Mouse (Mus musculus) kidney, postnatal 0 days (tissue): ENCODE results near the gene Gpr55. TPM values are rescaled to one million over a fixed set of nuclear protein-coding genes. Genes with fewer than 3 reads are reported as not detected.

Source experiments
- ATAC-seq: fragments of 200-750 bp; cut with Nextera tagmentation; replicated peaks from 2 replicates; pipeline ENCODE4 v1.8.0; 2017; ENCODE audit warnings: low read depth, moderate number of reproducible peaks, moderate TSS enrichment, moderate library complexity; ENCODE audit not compliant: low FRiP score
- DNase-seq: peaks from one replicate; pipeline ENCODE4 v3.0.0-alpha.2; 2016; ENCODE audit warnings: low spot score
- H3K27ac ChIP-seq: fragments of 300-500 bp; sonication (generic); 2 replicates; pipeline ENCODE4 v1.5.1; 2014; ENCODE audit warnings: mild to moderate bottlenecking
- H3K27me3 ChIP-seq: fragments of 300-500 bp; sonication (generic); 2 replicates; pipeline ENCODE4 v1.6.1; 2014; ENCODE audit warnings: low read length, mixed read lengths; ENCODE audit not compliant: insufficient read depth
- H3K36me3 ChIP-seq: fragments of 300-500 bp; sonication (generic); 2 replicates; pipeline ENCODE4 v1.6.1; 2014; ENCODE audit warnings: low read length, mixed read lengths; ENCODE audit not compliant: insufficient read depth
- H3K4me1 ChIP-seq: fragments of 300-500 bp; sonication (generic); replicated peaks from 2 replicates; pipeline ENCODE4 v1.6.1; 2014; ENCODE audit warnings: antibody characterized with exemption, low read length, mixed read lengths; ENCODE audit not compliant: insufficient read depth
- H3K4me2 ChIP-seq: fragments of 300-500 bp; sonication (generic); 2 replicates; pipeline ENCODE4 v1.6.1; 2014; ENCODE audit warnings: mild to moderate bottlenecking, low read length, moderate library complexity, mixed read lengths
- H3K4me3 ChIP-seq: fragments of 300-500 bp; sonication (generic); replicated peaks from 2 replicates; pipeline ENCODE4 v1.5.1; 2014; ENCODE audit warnings: low read depth, low read length
- H3K9ac ChIP-seq: fragments of 300-500 bp; sonication (generic); 2 replicates; pipeline ENCODE4 v1.6.1; 2014; ENCODE audit warnings: low read depth, low read length
- H3K9me3 ChIP-seq: fragments of 300-500 bp; sonication (generic); replicated peaks from 2 replicates; pipeline ENCODE4 v1.6.1; 2016; ENCODE audit warnings: low read length, inconsistent platforms, mixed read lengths
- CTCF ChIP-seq: IDR thresholded peaks from 2 replicates; pipeline ENCODE4 v1.5.1; 2016; ENCODE audit warnings: antibody characterized with exemption, low read depth, mild to moderate bottlenecking, moderate library complexity
- WGBS: fragments of 180-500 bp; shearing (Covaris S2); extraction: QIAGEN DNeasy Blood & Tissue Kit; methylation state at CpG from one replicate; pipeline ENCODE4 v1.1.7; 2014; 5-methylcytosine and 5-hydroxymethylcytosine counted together
- polyA plus RNA-seq: library from polyadenylated mRNA; unstranded; fragments of >200 nt; fragmentation: Nextera tagmentation; extraction: Ambion mirVana; gene quantifications from 2 replicates; pipeline ENCODE4 v1.2.1, GENCODE M21; 2015

The Gpr55 gene
- polyA plus RNA-seq, 1 experiment from 2014 or later, result 0.03 TPM

GRCm38 (mm10) chr1:85900521-85901333, 60.1 kb downstream of the Gpr55 start:
- ATAC-seq (no peak), DNase-seq (no peak)
- H3K4me1 ChIP-seq, result peaks cover 54% of the 10 kb centered on the region
- H3K27ac ChIP-seq, result peak overlapping the region; percentile 22; the same call in 1 of the 2 replicates
- H3K4me2 ChIP-seq, result no peak overlapping the region
- no peak overlapping the region for H3K4me3 ChIP-seq
- no peaks in the 10 kb centered on the region for H3K9me3 ChIP-seq
- H3K9ac ChIP-seq, result no peak overlapping the region
- TF ChIP-seq CTCF, result no peak
- H3K36me3 ChIP-seq, result peaks cover 16% of the 10 kb centered on the region
- no peaks in the 10 kb centered on the region for H3K27me3 ChIP-seq
- WGBS, result 36% methylated on average over 7 of the region's 7 CpGs

GRCm38 (mm10) chr1:85899388-85899761, 61.4 kb downstream of the Gpr55 start:
- peak; percentile 39; the same call in 1 of the 2 replicates for TF ChIP-seq CTCF
- Histone ChIP-seq H3K36me3 (0 out of 2 replicates have a peak, but pooled peaks cover 3% of the 10 kb centered on the region), H3K27ac (no peak overlapping the region), H3K9ac (no peak overlapping the region), H3K27me3 (no peaks in the 10 kb centered on the region), H3K4me1 (peaks cover 56% of the 10 kb centered on the region), H3K4me2 (no peak overlapping the region), H3K4me3 (no peak overlapping the region), H3K9me3 (no peaks in the 10 kb centered on the region)
- DNase-seq (no peak), ATAC-seq (no peak)

- DNase-seq, result no peak
- Histone ChIP-seq H3K9me3 (no peaks in the 10 kb centered on the region), H3K36me3 (0 out of 2 replicates have a peak, but pooled peaks cover 3% of the 10 kb centered on the region), H3K9ac (no peak overlapping the region), H3K4me3 (no peak overlapping the region), H3K27me3 (no peaks in the 10 kb centered on the region), H3K27ac (no peak overlapping the region), H3K4me1 (peaks cover 56% of the 10 kb centered on the region), H3K4me2 (no peak overlapping the region)
- TF ChIP-seq CTCF, result no peak
- no peak for ATAC-seq
- WGBS, result 47% methylated on average over 12 of the region's 12 CpGs
These were observed 61.9 kb downstream of the Gpr55 start for GRCm38 (mm10) chr1:85898761-85899387.

GRCm38 (mm10) chr1:85897901-85898760, 62.7 kb downstream of the Gpr55 start:
- DNase-seq (no peak), ATAC-seq (no peak)
- H3K4me2 ChIP-seq, result peak overlapping the region; percentile 21; the same call in 1 of the 2 replicates

GRCm38 (mm10) chr1:85896781-85897700, 63.8 kb downstream of the Gpr55 start:
- H3K4me1 ChIP-seq, result peaks cover 53% of the 10 kb centered on the region
- no peak overlapping the region for H3K9ac ChIP-seq
- H3K27me3 ChIP-seq, result no peaks in the 10 kb centered on the region
- WGBS, result 55% methylated on average over 12 of the region's 12 CpGs
- TF ChIP-seq CTCF, result no peak
- ATAC-seq (no peak), DNase-seq (no peak)
- no peaks in the 10 kb centered on the region for H3K36me3 ChIP-seq
- peak overlapping the region; percentile 83 for H3K4me2 ChIP-seq
- no peak overlapping the region for H3K27ac ChIP-seq
- H3K9me3 ChIP-seq, result no peaks in the 10 kb centered on the region
- H3K4me3 ChIP-seq, result no peak overlapping the region

More at GRCm38 (mm10) chr1:85897901-85898760, 62.7 kb downstream of the Gpr55 start:
- no peak overlapping the region for H3K9ac ChIP-seq
- peak overlapping the region; percentile 25; the same call in 1 of the 2 replicates for H3K27ac ChIP-seq
- 0 out of 2 replicates have a peak, but pooled peaks cover under 1% of the 10 kb centered on the region for H3K36me3 ChIP-seq
- H3K27me3 ChIP-seq, result no peaks in the 10 kb centered on the region
- TF ChIP-seq CTCF, result no peak
- H3K4me3 ChIP-seq, result no peak overlapping the region
- WGBS, result 24% methylated on average over 8 of the region's 8 CpGs
- peaks cover 56% of the 10 kb centered on the region for H3K4me1 ChIP-seq
- no peaks in the 10 kb centered on the region for H3K9me3 ChIP-seq
